Mouse (Mus musculus) heart, postnatal 0 days (tissue): ENCODE results near the gene Arfgap1.

Experiments used
- CTCF ChIP-seq: IDR thresholded peaks from 2 replicates; pipeline ENCODE4 v1.5.1; 2016; ENCODE audit warnings: antibody characterized with exemption, control low read depth, low read depth
- EP300 ChIP-seq: IDR thresholded peaks from 2 replicates; pipeline ENCODE4 v1.6.1; 2016; ENCODE audit warnings: antibody characterized with exemption, low read depth

DNA sequence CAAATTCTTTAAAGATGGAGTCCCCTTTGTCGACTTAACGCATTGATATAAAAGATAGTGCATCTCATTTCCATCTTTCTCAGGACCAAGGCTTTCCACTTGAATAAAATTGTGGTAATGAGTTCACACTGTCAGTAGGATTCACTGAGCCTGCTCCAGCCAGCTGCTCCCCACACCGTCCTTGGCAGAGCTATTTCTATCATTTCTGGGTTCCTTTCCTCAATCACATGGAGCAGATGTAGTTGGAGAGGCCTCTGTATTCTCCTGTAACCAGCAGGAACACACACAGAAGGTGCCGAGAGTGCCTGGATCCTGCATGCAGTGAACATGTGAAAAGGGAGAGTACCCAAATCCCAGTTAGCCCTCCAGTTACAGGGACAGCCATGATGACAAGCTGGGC is 23.3 kb downstream of the Arfgap1 start:
- TF ChIP-seq CTCF = no peak
- TF ChIP-seq EP300 = no peak
